Mouse (Mus musculus) stomach, postnatal 0 days (tissue): ENCODE measurements around the gene Map2k7.
A peak's percentile ranks its signal among the peaks of the same experiment; 100 is the strongest.

Source experiments
- CTCF ChIP-seq: IDR thresholded peaks from 2 replicates; pipeline ENCODE4 v1.5.1; 2016; ENCODE audit warnings: antibody characterized with exemption, low read depth, mild to moderate bottlenecking, moderate library complexity
- EP300 ChIP-seq: optimal IDR thresholded peaks from 2 replicates; pipeline ENCODE3; 2016; ENCODE audit warnings: antibody characterized with exemption

- TF ChIP-seq CTCF, result peak; percentile 29
- no peak for TF ChIP-seq EP300
Measured at GRCm38 (mm10) chr8:4211097-4211496, 27.4 kb upstream of the Map2k7 start.
